Mouse (Mus musculus): ENCODE measurements around the gene Krt9. TPM values are rescaled to one million over a fixed set of nuclear protein-coding genes. Genes with fewer than 3 reads are reported as not detected.

Gene Krt9
- polyA plus RNA-seq, 2 experiments, result not detected

DNA sequence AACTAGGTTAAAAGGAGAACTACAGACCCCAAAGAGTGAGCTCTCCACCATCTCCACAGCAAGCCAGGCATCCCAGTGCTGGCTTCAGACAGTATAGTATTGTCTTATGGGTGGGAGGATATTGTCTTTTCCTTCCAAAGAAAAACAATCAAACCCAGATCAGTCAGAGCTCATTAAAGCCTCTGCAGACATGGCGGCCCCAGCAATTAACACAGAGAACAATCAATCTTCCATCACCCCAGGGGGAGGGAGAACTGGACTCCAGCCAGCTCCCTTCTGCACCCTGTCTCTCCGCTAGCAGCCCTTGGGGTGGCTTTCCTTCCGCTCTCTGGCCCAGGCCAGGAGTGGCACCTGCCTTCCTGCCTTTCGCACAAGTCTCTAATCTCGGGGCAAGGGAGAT is 55.4 kb downstream of the Krt9 start:
- DNase-seq (ENCODE audit: low read depth in 3 of 3, low spot score in 3 of 3) (no peak), ATAC-seq (ENCODE audit: insufficient read depth) (no peak)
- no peaks in the 10 kb centered on the region for H3K9me3 ChIP-seq (ENCODE audit: control insufficient read depth, low read length)
- no peak overlapping the region for H3K9ac ChIP-seq (replicated peaks)
- H3K27ac ChIP-seq, result no peak overlapping the region
- no peak for TF ChIP-seq EP300 (IDR thresholded peaks at IDR 0.05; ENCODE audit: low read depth)
- no peak for TF ChIP-seq CTCF (IDR thresholded peaks at IDR 0.05; ENCODE audit: low read depth)
- no peaks in the 10 kb centered on the region for H3K27me3 ChIP-seq (ENCODE audit: control insufficient read depth, insufficient read depth, low read length)
- no peaks in the 10 kb centered on the region for H3K36me3 ChIP-seq (replicated peaks; ENCODE audit: control insufficient read depth, insufficient read depth, low read depth)
- H3K4me1 ChIP-seq (replicated peaks; ENCODE audit: control insufficient read depth in 2 of 2, insufficient read depth in 2 of 2, low read length in 1 of 2), result no peaks in the 10 kb centered on the region
- no peak overlapping the region for H3K4me3 ChIP-seq (ENCODE audit: insufficient read depth in 1 of 2, low read depth in 2 of 2, low read length in 2 of 2)
- no peak overlapping the region for H3K4me2 ChIP-seq (ENCODE audit: low read depth)
- 48% methylated on average over 5 of the region's 5 CpGs for WGBS (ENCODE audit: insufficient replicate concordance)

Other genes starting within 250 kb of the Krt9 start
- gene Krtap9-5, start 244.8 kb downstream of the Krt9 start, polyA plus RNA-seq (2012; rRNA removed), result not detected in 2 replicates
- not detected in 2 replicates for gene Krtap9-5, start 244.8 kb downstream of the Krt9 start, polyA plus RNA-seq (2014; fragmentation: Nextera tagmentation; extraction: Ambion mirVana)
- gene Krtap29-1, start 214.2 kb downstream of the Krt9 start, polyA plus RNA-seq (2012; rRNA removed), result not detected in 2 replicates
- not detected in 2 replicates for gene Krtap29-1, start 214.2 kb downstream of the Krt9 start, polyA plus RNA-seq (2014; fragmentation: Nextera tagmentation; extraction: Ambion mirVana)
- not detected in 2 replicates for gene Krtap16-1, start 206.6 kb downstream of the Krt9 start, polyA plus RNA-seq (2012; rRNA removed)
- gene Krtap16-1, start 206.6 kb downstream of the Krt9 start, polyA plus RNA-seq (2014; fragmentation: Nextera tagmentation; extraction: Ambion mirVana), result not detected in 2 replicates
- not detected in 2 replicates for gene Krtap17-1, start 199.3 kb downstream of the Krt9 start, polyA plus RNA-seq (2012; rRNA removed)
- not detected in 2 replicates for gene Krtap17-1, start 199.3 kb downstream of the Krt9 start, polyA plus RNA-seq (2014; fragmentation: Nextera tagmentation; extraction: Ambion mirVana)
- not detected in 2 replicates for gene Krt33a, start 177.0 kb downstream of the Krt9 start, polyA plus RNA-seq (2012; rRNA removed)
- not detected in 2 replicates for gene Krt33a, start 177.0 kb downstream of the Krt9 start, polyA plus RNA-seq (2014; fragmentation: Nextera tagmentation; extraction: Ambion mirVana)
- gene Krt33b, start 163.4 kb downstream of the Krt9 start, polyA plus RNA-seq (2012; rRNA removed), result not detected in 2 replicates
- gene Krt33b, start 163.4 kb downstream of the Krt9 start, polyA plus RNA-seq (2014; fragmentation: Nextera tagmentation; extraction: Ambion mirVana), result not detected in 2 replicates
- not detected in 2 replicates for gene Krt34, start 151.7 kb downstream of the Krt9 start, polyA plus RNA-seq (2012; rRNA removed)
- gene Krt34, start 151.7 kb downstream of the Krt9 start, polyA plus RNA-seq (2014; fragmentation: Nextera tagmentation; extraction: Ambion mirVana), result not detected in 2 replicates
- not detected in 2 replicates for gene Krt31, start 142.7 kb downstream of the Krt9 start, polyA plus RNA-seq (2012; rRNA removed)
- gene Krt31, start 142.7 kb downstream of the Krt9 start, polyA plus RNA-seq (2014; fragmentation: Nextera tagmentation; extraction: Ambion mirVana), result not detected in 2 replicates
- not detected in 2 replicates for gene Krt32, start 105.0 kb downstream of the Krt9 start, polyA plus RNA-seq (2012; rRNA removed)
- gene Krt32, start 105.0 kb downstream of the Krt9 start, polyA plus RNA-seq (2014; fragmentation: Nextera tagmentation; extraction: Ambion mirVana), result not detected in 2 replicates
- not detected in 2 replicates for gene Krt35, start 97.0 kb downstream of the Krt9 start, polyA plus RNA-seq (2012; rRNA removed)
- gene Krt35, start 97.0 kb downstream of the Krt9 start, polyA plus RNA-seq (2014; fragmentation: Nextera tagmentation; extraction: Ambion mirVana), result not detected in 2 replicates
- not detected in 2 replicates for gene Krt36, start 87.6 kb downstream of the Krt9 start, polyA plus RNA-seq (2012; rRNA removed)
- gene Krt36, start 87.6 kb downstream of the Krt9 start, polyA plus RNA-seq (2014; fragmentation: Nextera tagmentation; extraction: Ambion mirVana), result not detected in 2 replicates
- gene Krt13, start 71.7 kb downstream of the Krt9 start, polyA plus RNA-seq (2012; rRNA removed), result 0.08 TPM in 1 of 2 replicates, not detected in the other
- gene Krt13, start 71.7 kb downstream of the Krt9 start, polyA plus RNA-seq (2014; fragmentation: Nextera tagmentation; extraction: Ambion mirVana), result not detected in 2 replicates
- 0.18 and 0.35 TPM in 2 replicates for gene Krt15, start 57.3 kb downstream of the Krt9 start, polyA plus RNA-seq (2012; rRNA removed)
- 0.08 TPM in 1 of 2 replicates, not detected in the other for gene Krt15, start 57.3 kb downstream of the Krt9 start, polyA plus RNA-seq (2014; fragmentation: Nextera tagmentation; extraction: Ambion mirVana)
- 1.8 and 2.0 TPM in 2 replicates for gene Krt19, start 44.6 kb downstream of the Krt9 start, polyA plus RNA-seq (2012; rRNA removed)
- gene Krt19, start 44.6 kb downstream of the Krt9 start, polyA plus RNA-seq (2014; fragmentation: Nextera tagmentation; extraction: Ambion mirVana), result 1.2 and 2.4 TPM in 2 replicates
- gene Krt14, start 14.3 kb upstream of the Krt9 start, polyA plus RNA-seq (2012; rRNA removed), result 0.40 and 0.42 TPM in 2 replicates
- gene Krt14, start 14.3 kb upstream of the Krt9 start, polyA plus RNA-seq (2014; fragmentation: Nextera tagmentation; extraction: Ambion mirVana), result 0.13 and 0.25 TPM in 2 replicates
- gene Krt16, start 55.7 kb upstream of the Krt9 start, polyA plus RNA-seq (2012; rRNA removed), result not detected in 2 replicates
- not detected in 2 replicates for gene Krt16, start 55.7 kb upstream of the Krt9 start, polyA plus RNA-seq (2014; fragmentation: Nextera tagmentation; extraction: Ambion mirVana)
- gene Krt17, start 67.8 kb upstream of the Krt9 start, polyA plus RNA-seq (2012; rRNA removed), result 0.11 and 0.15 TPM in 2 replicates
- gene Krt17, start 67.8 kb upstream of the Krt9 start, polyA plus RNA-seq (2014; fragmentation: Nextera tagmentation; extraction: Ambion mirVana), result 0.18 and 0.20 TPM in 2 replicates
- not detected in 2 replicates for gene Krt42, start 76.6 kb upstream of the Krt9 start, polyA plus RNA-seq (2012; rRNA removed)
- not detected in 2 replicates for gene Krt42, start 76.6 kb upstream of the Krt9 start, polyA plus RNA-seq (2014; fragmentation: Nextera tagmentation; extraction: Ambion mirVana)
- 96.0 and 191 TPM in 2 replicates for gene Eif1, start 126.6 kb upstream of the Krt9 start, polyA plus RNA-seq (2012; rRNA removed)
- 1,798 and 1,809 TPM in 2 replicates for gene Eif1, start 126.6 kb upstream of the Krt9 start, polyA plus RNA-seq (2014; fragmentation: Nextera tagmentation; extraction: Ambion mirVana)
- gene Gast, start 141.2 kb upstream of the Krt9 start, polyA plus RNA-seq (2012; rRNA removed), result not detected in 2 replicates
- not detected in 2 replicates for gene Gast, start 141.2 kb upstream of the Krt9 start, polyA plus RNA-seq (2014; fragmentation: Nextera tagmentation; extraction: Ambion mirVana)
- gene Hap1, start 162.9 kb upstream of the Krt9 start, polyA plus RNA-seq (2012; rRNA removed), result 0.23 and 0.51 TPM in 2 replicates
- 0.06 and 0.38 TPM in 2 replicates for gene Hap1, start 162.9 kb upstream of the Krt9 start, polyA plus RNA-seq (2014; fragmentation: Nextera tagmentation; extraction: Ambion mirVana)
- gene Jup, start 204.5 kb upstream of the Krt9 start, polyA plus RNA-seq (2012; rRNA removed), result 8.5 and 10.5 TPM in 2 replicates
- gene Jup, start 204.5 kb upstream of the Krt9 start, polyA plus RNA-seq (2014; fragmentation: Nextera tagmentation; extraction: Ambion mirVana), result 8.6 and 9.6 TPM in 2 replicates
- 2.5 and 2.8 TPM in 2 replicates for gene P3h4, start 221.6 kb upstream of the Krt9 start, polyA plus RNA-seq (2012; rRNA removed)
- gene P3h4, start 221.6 kb upstream of the Krt9 start, polyA plus RNA-seq (2014; fragmentation: Nextera tagmentation; extraction: Ambion mirVana), result 2.8 and 3.9 TPM in 2 replicates
- 4.4 and 5.3 TPM in 2 replicates for gene Fkbp10, start 222.5 kb upstream of the Krt9 start, polyA plus RNA-seq (2012; rRNA removed)
- 5.0 and 6.3 TPM in 2 replicates for gene Fkbp10, start 222.5 kb upstream of the Krt9 start, polyA plus RNA-seq (2014; fragmentation: Nextera tagmentation; extraction: Ambion mirVana)
- gene Nt5c3b, start 248.6 kb upstream of the Krt9 start, polyA plus RNA-seq (2012; rRNA removed), result 10.2 and 13.0 TPM in 2 replicates
- 15.5 and 16.3 TPM in 2 replicates for gene Nt5c3b, start 248.6 kb upstream of the Krt9 start, polyA plus RNA-seq (2014; fragmentation: Nextera tagmentation; extraction: Ambion mirVana)
- 0.08 and 0.16 TPM in 2 replicates for gene Klhl10, start 248.7 kb upstream of the Krt9 start, polyA plus RNA-seq (2012; rRNA removed)
- 0.11 and 0.15 TPM in 2 replicates for gene Klhl10, start 248.7 kb upstream of the Krt9 start, polyA plus RNA-seq (2014; fragmentation: Nextera tagmentation; extraction: Ambion mirVana)